Mouse (Mus musculus) bone marrow macrophage, adult 2 months (primary cell): ENCODE measurements around the gene Pbld1. TPM values are rescaled to one million over a fixed set of nuclear protein-coding genes. Genes with fewer than 3 reads are reported as not detected.

Experiments used
- H3K27ac ChIP-seq: 2 replicates; pipeline ENCODE4 v1.5.1; 2012; ENCODE audit warnings: low read depth, low read length; ENCODE audit not compliant: insufficient read depth
- H3K4me1 ChIP-seq: 2 replicates; pipeline ENCODE4 v1.6.1; 2012; ENCODE audit warnings: low read length; ENCODE audit not compliant: control insufficient read depth, insufficient read depth
- H3K4me3 ChIP-seq: 2 replicates; pipeline ENCODE4 v1.5.1; 2012; ENCODE audit warnings: mild to moderate bottlenecking, low read length, moderate library complexity; ENCODE audit not compliant: insufficient read depth
- CTCF ChIP-seq: IDR thresholded peaks from 2 replicates; pipeline ENCODE4 v1.5.1; 2012; ENCODE audit warnings: low read depth, mild to moderate bottlenecking, low read length, moderate library complexity
- POLR2A ChIP-seq: IDR thresholded peaks from 2 replicates; pipeline ENCODE4 v1.6.1; 2012; ENCODE audit warnings: mild to moderate bottlenecking, low read depth, low read length, borderline replicate concordance
- polyA plus RNA-seq: library from polyadenylated mRNA; stranded (reverse); fragments of >200 nt; gene quantifications from 2 replicates; pipeline ENCODE4 v1.2.4, GENCODE M21; 2012; ENCODE audit not compliant: missing spikeins, insufficient read depth, insufficient read length

Gene Pbld1
- polyA plus RNA-seq, 1 experiment: not detected

DNA sequence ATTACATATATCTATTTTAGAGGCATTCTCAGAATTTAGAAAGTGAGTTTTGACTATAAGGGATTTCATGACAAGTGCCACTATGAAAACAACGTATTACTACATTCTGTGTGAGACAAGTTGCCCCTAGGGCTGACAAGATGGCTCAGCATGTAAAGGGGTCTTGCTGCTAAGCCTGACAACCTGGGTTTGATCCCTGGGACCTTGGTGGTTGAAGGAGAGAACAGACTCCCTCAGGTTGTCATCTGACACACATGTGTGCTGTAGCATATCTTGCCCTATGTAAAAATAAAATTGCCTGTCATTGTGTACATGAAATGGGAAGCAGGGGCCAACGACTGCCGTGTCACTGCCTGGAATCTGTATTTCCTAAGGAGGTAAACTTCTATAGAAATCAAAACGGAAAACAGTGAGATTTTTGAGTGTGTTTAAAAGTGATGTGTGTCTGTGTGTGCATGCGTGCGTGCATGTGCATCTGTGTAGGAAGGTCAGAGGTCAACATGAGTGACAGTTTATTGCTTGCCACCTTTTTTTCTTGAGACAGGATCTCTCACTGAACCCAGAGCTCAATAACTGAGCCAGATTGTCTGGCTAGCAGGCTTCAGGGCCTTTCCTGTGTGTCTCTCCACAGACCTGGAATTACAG is 53.9 kb downstream of the Pbld1 start:
- Histone ChIP-seq H3K4me3 (no peak overlapping the region), H3K27ac (no peak overlapping the region), H3K4me1 (no peaks in the 10 kb centered on the region)
- TF ChIP-seq CTCF (no peak), POLR2A (no peak)

- TF ChIP-seq POLR2A (no peak), CTCF (no peak)
- Histone ChIP-seq H3K4me3 (no peak overlapping the region), H3K27ac (no peak overlapping the region), H3K4me1 (no peaks in the 10 kb centered on the region)
Measured at GRCm38 (mm10) chr10:63115881-63116280, 55.9 kb downstream of the Pbld1 start.

- H3K4me1 ChIP-seq: no peaks in the 10 kb centered on the region
- TF ChIP-seq POLR2A (no peak), CTCF (no peak)
- no peak overlapping the region for H3K27ac ChIP-seq
- H3K4me3 ChIP-seq: no peak overlapping the region
Measured at GRCm38 (mm10) chr10:63116376-63116775, 56.4 kb downstream of the Pbld1 start.

GRCm38 (mm10) chr10:63117583-63117982 is 57.6 kb downstream of the Pbld1 start:
- no peaks in the 10 kb centered on the region for H3K4me1 ChIP-seq
- TF ChIP-seq CTCF (no peak), POLR2A (no peak)
- H3K27ac ChIP-seq: no peak overlapping the region
- H3K4me3 ChIP-seq: no peak overlapping the region

GRCm38 (mm10) chr10:63119916-63120315 is 60.0 kb downstream of the Pbld1 start:
- TF ChIP-seq POLR2A (no peak), CTCF (no peak)
- no peak overlapping the region for H3K4me3 ChIP-seq
- H3K27ac ChIP-seq: no peak overlapping the region
- H3K4me1 ChIP-seq: no peaks in the 10 kb centered on the region

- no peak for TF ChIP-seq CTCF
- Histone ChIP-seq H3K27ac (no peak overlapping the region), H3K4me1 (no peaks in the 10 kb centered on the region), H3K4me3 (no peak overlapping the region)
Measured at GRCm38 (mm10) chr10:63121961-63122360, 62.0 kb downstream of the Pbld1 start.

DNA sequence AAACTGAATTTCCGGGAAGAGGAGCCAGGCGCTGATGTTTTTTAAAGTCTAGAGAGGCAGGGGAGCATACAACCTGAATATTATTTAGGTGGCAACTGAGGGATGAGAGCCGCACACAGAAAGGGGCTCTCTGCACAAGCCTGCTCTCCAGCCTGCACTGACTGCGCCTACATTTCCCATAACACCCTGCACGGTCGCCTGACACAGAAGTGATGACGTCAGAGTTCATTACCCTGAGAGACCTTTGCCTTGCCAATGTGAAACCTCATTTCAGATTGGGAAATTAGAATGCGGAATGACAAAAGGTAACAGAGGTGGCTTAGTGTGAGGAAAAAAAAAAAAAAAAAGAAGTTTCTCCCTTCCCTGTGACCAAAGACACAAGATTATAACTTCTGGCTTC is 62.6 kb downstream of the Pbld1 start:
- Histone ChIP-seq H3K27ac (no peak overlapping the region), H3K4me3 (no peak overlapping the region), H3K4me1 (no peaks in the 10 kb centered on the region)
- TF ChIP-seq CTCF (no peak), POLR2A (no peak)

- Histone ChIP-seq H3K4me1 (no peaks in the 10 kb centered on the region), H3K27ac (no peak overlapping the region), H3K4me3 (no peak overlapping the region)
- TF ChIP-seq POLR2A (no peak), CTCF (no peak)
Measured at GRCm38 (mm10) chr10:63123141-63123540, 63.2 kb downstream of the Pbld1 start.

- no peaks in the 10 kb centered on the region for H3K4me1 ChIP-seq
- TF ChIP-seq POLR2A: no peak
- no peak for TF ChIP-seq CTCF
Measured at GRCm38 (mm10) chr10:63124016-63124415, 64.1 kb downstream of the Pbld1 start.

GRCm38 (mm10) chr10:63125343-63125742 is 65.4 kb downstream of the Pbld1 start:
- Histone ChIP-seq H3K27ac (no peak overlapping the region), H3K4me1 (no peaks in the 10 kb centered on the region)
- TF ChIP-seq POLR2A: no peak
- 0 out of 2 replicates have a peak, but pooled peaks have one; percentile 15 for TF ChIP-seq CTCF

More at GRCm38 (mm10) chr10:63124016-63124415, 64.1 kb downstream of the Pbld1 start:
- Histone ChIP-seq H3K4me3 (no peak overlapping the region), H3K27ac (no peak overlapping the region)

GRCm38 (mm10) chr10:63126116-63126515 is 66.2 kb downstream of the Pbld1 start:
- H3K4me3 ChIP-seq: no peak overlapping the region

More at GRCm38 (mm10) chr10:63125343-63125742, 65.4 kb downstream of the Pbld1 start:
- no peak overlapping the region for H3K4me3 ChIP-seq

GRCm38 (mm10) chr10:63127156-63127555 is 67.2 kb downstream of the Pbld1 start:
- no peaks in the 10 kb centered on the region for H3K4me1 ChIP-seq
- TF ChIP-seq CTCF: no peak
- no peak for TF ChIP-seq POLR2A
- H3K27ac ChIP-seq: no peak overlapping the region
- H3K4me3 ChIP-seq: no peak overlapping the region

More at GRCm38 (mm10) chr10:63126116-63126515, 66.2 kb downstream of the Pbld1 start:
- Histone ChIP-seq H3K4me1 (no peaks in the 10 kb centered on the region), H3K27ac (no peak overlapping the region)
- TF ChIP-seq CTCF (no peak), POLR2A (no peak)

Other genes starting within 250 kb of the Pbld1 start
- gene Tet1, start 151.2 kb upstream of the Pbld1 start, polyA plus RNA-seq: 0.67 TPM in 1 of 2 replicates, not detected in the other
- 15.1 and 17.3 TPM in 2 replicates for gene Slc25a16, start 139.5 kb upstream of the Pbld1 start, polyA plus RNA-seq
- 17.3 and 18.3 TPM in 2 replicates for gene Dna2, start 113.1 kb upstream of the Pbld1 start, polyA plus RNA-seq
- 17.4 and 18.9 TPM in 2 replicates for gene Rufy2, start 79.9 kb upstream of the Pbld1 start, polyA plus RNA-seq
- 44.2 and 55.0 TPM in 2 replicates for gene Hnrnph3, start 35.9 kb upstream of the Pbld1 start, polyA plus RNA-seq
- gene Pbld2, start 35.8 kb upstream of the Pbld1 start, polyA plus RNA-seq: 0.24 and 0.87 TPM in 2 replicates
- not detected in 2 replicates for gene Atoh7, start 39.5 kb downstream of the Pbld1 start, polyA plus RNA-seq
- not detected in 2 replicates for gene Mypn, start 143.8 kb downstream of the Pbld1 start, polyA plus RNA-seq
- 107 and 111 TPM in 2 replicates for gene Herc4, start 183.6 kb downstream of the Pbld1 start, polyA plus RNA-seq